Mouse (Mus musculus) frontal cortex, postnatal 14 days (tissue): ENCODE data around the gene Hist2h2be.
"Not testable (repeated sequence)": the region's sequence is repeated elsewhere in the genome, so short reads cannot be mapped to it uniquely, and the experiment has no call there.

ENCODE experiments used
- DNase-seq, 2 experiments: peaks; one replicate each; pipeline ENCODE4 v3.0.0; 2022; ENCODE audit warnings: low spot score in 2 of 2

Gene Hist2h2be

DNA sequence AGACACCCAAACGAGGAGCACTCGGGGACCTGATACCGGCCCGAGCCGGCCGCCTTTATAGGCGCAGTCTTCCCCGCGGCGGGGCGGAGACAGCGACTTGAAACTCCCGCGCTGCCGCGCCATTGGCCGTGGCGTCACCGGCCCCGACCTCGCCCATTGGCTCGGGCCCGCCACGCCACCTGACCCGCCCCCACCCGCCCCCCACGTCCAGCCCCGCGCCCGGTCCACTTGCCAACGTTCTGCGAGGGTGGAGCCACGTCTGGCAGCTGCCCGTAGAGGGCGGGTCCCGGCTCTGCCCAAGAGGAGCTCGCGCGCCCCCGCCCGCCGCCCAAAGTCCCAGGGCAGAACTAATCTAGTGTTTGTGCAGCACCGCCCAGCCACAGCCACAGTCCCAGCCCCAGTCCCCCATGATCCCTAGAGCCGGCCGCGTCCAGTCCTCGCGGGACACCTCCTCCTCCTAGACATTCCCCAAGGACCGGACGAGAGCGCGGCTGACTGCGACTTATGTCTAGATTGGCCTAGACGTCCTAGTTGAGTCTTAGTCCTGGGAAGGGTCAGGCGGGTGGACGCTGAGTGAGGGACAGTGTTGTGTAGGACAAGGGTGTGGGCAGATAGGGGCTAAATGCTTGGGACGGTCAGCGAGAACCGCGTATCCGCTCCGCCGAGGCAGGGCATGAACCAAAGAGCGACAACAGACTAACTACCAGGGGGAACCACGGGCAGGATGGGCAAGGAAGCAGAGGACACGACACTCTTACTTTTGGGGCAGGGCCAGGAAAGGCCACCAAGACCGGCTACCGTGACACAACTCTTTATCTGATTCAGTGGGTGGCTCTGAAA, 18.3 kb downstream of the Hist2h2be start, which contains the start of gene Hist2h3c2:
Hist2h3c2 (minus strand) TSS at position 174 of the 840 bp plus-strand sequence.
- not testable (repeated sequence) for DNase-seq

DNA sequence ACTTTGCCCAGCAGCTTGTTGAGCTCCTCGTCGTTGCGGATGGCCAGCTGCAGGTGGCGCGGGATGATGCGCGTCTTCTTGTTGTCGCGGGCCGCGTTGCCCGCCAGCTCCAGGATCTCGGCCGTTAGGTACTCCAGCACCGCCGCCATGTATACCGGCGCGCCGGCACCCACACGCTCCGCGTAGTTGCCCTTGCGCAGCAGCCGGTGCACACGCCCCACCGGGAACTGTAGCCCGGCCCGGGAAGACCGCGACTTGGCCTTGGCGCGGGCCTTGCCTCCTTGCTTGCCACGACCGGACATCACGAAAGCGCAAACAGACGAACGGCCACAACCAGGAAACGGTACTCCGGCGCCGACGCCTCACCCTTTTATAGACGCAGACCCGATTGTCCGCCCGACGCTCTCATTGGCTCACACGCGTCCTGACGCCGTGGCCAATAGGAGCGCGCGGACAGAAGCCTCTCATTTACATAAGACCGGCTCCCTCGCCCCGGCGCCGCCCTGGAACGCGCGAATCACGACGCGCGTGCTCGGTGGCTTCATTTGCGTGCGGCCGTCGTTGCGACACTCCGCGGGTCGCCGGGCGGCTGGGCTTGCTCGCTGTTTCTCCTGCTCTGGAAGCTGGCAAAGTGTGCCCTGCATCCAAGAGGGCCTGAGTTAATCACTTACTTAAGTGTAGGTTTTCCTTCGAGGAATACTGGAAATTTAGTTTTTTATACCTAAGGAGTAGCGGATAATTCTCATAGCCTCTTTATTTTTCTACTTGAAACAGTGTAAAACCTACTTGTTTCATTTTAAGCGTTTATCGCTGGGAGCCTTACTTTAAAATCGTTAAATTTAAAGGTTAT, 19.3 kb downstream of the Hist2h2be start, which contains the start of gene Hist2h2aa2:
Hist2h2aa2 (minus strand) TSS at position 328 of the 850 bp plus-strand sequence.
- peak; percentile 93 to 97 for DNase-seq

DNA sequence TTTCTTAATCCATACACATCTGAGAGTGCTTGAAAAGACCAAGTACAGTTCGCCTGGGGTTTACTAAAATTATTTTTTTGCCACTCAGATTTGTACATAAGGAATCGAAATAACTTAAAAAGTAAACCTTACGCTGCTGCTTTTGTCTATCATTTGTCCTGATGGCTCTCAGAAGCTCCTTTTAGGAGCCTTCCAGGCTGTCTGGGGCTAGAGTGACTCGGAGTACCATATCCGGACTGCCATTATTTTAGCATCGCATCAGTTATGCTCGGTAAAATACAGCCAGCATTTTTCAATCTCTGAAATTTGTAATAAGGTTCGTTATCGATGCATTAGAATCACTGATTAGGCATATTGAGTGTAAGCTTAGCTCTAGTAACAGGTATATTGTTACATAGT, 19.9 kb downstream of the Hist2h2be start:
- no peak for DNase-seq

DNA sequence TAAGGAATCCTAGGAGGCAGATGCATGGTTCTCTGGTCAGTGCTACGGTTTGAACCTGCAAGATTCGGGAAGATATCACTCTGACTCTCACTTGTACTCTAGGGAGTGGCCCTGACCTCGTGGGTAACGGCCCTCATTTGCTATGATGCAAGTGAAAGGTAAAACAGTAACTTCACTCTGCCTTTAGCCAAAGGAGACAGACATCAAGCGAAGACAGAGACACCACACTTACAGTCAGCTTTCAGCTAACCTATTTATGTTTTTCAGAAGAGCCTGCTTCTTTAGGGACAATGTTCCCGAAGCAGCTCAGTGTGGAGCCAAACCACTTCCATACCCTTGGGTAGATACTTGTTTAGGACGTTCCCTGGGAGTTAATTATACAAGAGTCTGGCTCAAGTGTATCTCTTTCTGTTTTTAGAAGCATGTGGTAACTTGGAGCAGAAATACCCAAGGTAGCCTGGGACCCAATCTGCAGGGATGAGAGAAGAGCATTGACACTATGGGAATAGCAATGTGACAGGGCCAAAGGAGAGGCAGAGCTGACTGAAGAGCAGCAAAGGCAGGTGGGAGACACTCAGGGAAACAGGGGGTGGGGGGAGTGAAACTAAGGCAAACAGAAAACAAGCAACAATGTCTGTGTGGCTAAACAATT, 23.1 kb downstream of the Hist2h2be start:
- DNase-seq = no peak

DNA sequence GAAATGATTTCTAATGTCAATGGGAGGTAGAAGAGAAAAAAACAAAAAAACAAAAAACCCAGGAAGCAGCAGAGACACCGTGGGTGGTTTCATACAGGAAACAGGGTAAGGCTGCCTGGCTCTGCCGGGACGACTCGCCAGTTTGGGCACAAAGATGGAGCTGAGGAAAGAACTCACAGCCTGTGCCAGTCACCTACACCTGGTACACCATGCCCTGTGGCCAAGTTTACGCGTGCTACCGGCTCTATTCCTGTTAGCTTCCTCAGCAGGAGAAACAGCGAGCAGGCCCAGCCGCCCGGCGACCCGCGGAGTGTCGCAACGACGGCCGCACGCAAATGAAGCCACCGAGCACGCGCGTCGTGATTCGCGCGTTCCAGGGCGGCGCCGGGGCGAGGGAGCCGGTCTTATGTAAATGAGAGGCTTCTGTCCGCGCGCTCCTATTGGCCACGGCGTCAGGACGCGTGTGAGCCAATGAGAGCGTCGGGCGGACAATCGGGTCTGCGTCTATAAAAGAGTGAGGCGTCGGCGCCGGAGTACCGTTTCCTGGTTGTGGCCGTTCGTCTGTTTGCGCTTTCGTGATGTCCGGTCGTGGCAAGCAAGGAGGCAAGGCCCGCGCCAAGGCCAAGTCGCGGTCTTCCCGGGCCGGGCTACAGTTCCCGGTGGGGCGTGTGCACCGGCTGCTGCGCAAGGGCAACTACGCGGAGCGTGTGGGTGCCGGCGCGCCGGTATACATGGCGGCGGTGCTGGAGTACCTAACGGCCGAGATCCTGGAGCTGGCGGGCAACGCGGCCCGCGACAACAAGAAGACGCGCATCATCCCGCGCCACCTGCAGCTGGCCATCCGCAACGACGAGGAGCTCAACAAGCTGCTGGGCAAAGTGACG, 24.3 kb downstream of the Hist2h2be start, which contains the start of gene Hist2h2aa1:
Hist2h2aa1 (plus strand) TSS at position 495 of the 884 bp plus-strand sequence.
- DNase-seq = peak; percentile 83 to 86

DNA sequence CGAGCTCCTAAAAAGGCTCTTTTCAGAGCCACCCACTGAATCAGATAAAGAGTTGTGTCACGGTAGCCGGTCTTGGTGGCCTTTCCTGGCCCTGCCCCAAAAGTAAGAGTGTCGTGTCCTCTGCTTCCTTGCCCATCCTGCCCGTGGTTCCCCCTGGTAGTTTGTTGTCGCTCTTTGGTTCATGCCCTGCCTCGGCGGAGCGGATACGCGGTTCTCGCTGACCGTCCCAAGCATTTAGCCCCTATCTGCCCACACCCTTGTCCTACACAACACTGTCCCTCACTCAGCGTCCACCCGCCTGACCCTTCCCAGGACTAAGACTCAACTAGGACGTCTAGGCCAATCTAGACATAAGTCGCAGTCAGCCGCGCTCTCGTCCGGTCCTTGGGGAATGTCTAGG, 25.1 kb downstream of the Hist2h2be start:
- not testable (repeated sequence) for DNase-seq

DNA sequence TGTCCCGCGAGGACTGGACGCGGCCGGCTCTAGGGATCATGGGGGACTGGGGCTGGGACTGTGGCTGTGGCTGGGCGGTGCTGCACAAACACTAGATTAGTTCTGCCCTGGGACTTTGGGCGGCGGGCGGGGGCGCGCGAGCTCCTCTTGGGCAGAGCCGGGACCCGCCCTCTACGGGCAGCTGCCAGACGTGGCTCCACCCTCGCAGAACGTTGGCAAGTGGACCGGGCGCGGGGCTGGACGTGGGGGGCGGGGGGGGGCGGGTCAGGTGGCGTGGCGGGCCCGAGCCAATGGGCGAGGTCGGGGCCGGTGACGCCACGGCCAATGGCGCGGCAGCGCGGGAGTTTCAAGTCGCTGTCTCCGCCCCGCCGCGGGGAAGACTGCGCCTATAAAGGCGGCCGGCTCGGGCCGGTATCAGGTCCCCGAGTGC, 25.5 kb downstream of the Hist2h2be start, which contains the start of gene Hist2h3c1:
Hist2h3c1 (plus strand) TSS at position 259 of the 430 bp plus-strand sequence.
- DNase-seq = not testable (repeated sequence)

DNA sequence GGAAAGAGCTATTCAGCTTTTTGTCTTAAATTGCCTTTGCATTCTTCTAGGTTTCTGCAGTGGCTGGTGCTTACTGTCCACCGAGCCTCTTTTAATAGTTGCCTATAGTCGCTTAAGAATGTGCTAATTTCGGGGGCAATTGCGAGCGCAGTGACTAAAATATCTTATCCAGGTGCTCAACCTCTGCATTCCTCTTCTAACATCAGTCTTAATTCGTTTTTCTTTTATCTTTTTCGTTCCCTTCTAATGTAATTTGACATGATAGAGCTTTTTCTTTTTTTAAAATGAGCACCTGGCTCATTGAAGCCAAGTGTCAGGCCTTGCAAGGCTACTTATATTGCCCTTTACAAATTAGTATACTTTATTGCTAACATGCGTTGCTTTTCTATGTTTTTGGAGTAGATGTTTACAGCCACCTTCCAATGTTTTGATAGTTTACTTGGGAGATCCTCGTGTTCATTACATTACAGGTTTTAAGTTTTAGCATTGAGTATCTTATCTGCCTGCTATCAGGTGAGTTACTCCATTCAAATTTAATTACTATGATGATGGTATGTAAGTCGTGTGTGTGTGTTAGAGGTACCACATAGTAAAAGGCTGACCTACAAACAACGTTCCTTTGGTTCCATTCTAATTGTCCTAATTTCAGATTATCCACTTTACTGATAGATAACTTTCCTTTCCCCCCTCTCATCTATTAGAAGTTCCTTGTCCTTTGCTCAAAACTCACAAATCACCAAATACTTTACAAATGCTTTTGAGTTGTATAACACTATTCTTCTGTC, 26.6 kb downstream of the Hist2h2be start:
- DNase-seq = no peak

DNA sequence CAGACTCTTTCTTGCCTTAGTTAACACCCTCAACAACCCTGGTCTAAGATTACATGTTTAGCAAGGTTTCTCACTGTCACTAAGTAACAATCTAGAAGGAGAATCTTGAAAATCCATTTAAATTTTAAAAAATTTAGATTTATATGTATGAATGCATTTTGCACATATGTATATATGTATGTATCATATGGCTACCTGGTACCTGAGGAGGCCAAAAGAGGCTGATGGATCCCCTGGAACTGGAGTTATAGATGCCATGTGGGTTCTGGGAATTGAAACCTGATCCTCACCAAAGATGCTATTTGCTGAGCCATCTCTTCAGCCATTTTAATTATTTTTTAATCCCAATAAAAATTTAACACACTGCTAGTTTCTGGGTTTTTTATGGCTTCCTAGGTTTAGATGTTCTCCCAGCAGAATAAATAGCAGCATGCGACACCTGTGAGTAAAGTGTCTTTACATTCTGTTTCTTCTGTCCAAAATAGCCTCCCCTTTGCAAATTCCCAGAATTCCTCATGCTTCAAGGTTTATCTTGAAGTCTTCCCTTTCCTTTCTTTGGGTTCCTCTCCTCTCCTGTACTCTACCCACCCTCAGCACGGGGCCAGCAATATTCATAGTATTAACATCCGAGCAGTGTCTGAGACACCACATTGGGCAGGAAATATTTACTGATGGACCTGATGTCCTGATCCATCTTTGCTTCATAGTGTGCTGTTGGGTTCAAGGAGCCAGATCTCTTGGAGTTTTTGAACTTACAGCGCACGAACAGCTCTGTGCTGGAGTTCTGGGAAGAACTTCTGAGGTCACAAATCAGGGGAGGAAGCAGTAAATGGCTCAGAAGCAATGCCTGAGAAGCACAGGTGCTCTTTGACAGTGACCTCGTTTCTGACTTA, 27.5 kb downstream of the Hist2h2be start:
- no peak for DNase-seq

DNA sequence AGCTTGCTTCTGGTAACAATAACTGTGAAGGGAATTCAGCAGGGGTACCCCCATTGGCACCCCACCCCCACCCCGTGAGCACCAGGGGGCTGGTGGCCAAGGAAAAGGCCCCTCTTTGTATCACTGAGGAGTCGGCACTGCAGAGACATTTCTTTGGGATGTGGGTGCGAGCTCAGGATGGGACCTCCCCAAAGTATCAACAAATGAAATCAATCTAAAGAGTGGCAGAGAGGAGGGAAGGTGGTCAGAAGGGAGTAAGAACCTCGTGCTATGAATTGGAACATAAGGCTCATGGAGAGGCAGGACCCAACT, 28.1 kb downstream of the Hist2h2be start:
- DNase-seq = no peak

DNA sequence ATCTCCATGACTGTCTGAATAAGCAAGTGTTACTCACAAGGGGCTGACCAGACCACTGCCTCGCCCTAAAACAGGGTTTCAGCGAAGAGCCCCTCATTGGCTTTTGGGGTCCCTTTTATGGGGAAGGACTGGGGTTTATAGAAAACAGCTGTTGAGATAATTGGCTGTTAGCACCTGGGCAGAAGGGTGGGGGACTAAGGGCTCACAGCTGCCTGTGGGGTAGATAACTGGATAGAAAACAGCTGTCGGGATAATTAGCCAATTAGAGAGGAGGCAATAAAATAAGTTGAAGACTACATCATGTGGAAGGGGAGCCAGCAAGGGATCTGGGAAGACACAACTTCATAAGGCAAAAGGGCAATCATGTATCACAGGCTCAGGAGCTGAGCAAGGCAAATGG, 30.0 kb downstream of the Hist2h2be start:
- no peak for DNase-seq

DNA sequence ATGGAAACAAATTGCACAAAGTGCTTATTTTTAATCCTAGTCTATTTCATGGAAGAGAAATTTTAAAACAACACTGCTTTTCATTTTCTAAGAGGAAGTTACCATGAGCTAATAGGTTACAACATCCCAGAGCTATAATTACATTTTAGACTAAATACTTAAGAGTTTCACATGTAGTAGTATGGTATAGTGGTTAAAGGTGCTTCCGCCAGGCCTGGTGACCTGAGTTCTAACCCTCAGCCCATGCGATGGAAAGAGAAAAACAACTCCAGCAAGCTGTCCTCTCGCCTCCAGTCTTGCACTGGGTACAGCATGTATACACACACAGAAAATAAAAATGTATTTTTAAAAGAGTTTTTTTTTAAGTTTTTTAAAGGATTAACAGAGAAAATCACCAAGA, 30.9 kb downstream of the Hist2h2be start:
- no peak for DNase-seq

DNA sequence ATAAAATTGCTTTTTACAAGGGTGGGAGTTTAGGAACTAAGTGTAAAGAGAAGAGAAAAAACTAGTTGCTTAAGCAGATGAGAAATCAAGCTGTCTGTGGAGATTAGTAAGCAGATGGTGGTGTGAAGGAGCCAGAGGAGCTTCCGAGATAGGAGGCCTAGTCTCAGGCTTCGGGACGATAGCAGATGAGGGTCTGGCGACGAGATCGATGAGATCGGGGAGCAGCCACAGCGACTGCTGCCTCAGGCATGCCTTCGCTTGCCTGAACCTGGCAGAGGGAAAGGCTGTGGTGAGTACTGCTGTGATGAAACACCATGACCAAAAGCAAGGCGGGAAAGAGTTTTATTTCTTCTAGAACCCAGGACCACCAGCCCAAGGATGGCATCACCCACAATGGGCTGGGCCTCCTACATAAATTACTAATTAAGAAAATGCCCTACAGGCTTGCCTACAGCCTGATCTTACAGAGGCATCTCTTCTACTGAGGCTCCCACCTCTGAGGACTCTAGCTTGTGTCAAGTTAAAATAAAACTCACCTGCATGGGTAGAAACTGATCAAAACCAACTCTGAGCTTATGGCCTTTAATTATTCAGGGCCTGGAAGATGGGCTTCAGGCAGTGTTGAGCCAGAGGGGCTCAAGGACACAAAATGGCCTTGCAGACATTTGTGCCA, 33.9 kb downstream of the Hist2h2be start:
- DNase-seq = no peak

DNA sequence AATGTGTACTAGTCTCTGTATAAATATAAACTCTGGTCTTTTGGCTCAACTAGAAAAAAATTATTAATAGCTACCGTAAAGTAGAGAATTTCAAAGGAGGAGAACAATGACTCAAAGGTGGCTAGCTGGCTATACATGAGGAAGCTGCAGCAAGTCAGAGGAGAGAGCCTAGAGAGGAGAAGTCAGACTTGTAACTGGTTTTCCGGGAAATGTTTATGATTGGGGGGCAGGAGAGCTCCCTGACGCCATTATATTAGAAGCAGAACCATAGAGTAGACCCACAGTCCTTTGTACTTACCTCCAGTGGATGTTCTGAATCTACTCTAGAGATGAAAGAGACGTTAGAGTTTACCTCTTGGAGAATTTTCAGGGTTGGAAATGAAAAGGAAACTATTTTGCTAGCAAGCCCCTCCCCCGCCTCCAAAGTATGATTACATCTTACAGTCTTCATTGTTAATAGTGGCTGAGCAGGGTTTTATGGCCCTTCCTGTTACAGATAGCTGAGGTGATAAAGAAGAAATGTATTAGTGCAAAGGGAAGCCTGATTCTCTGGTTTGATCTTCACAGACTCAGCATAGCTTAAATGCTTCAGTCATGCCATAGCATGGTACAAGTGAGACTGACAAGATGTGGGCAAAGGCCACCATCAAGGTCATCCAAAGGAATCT, 35.1 kb downstream of the Hist2h2be start:
- no peak for DNase-seq

DNA sequence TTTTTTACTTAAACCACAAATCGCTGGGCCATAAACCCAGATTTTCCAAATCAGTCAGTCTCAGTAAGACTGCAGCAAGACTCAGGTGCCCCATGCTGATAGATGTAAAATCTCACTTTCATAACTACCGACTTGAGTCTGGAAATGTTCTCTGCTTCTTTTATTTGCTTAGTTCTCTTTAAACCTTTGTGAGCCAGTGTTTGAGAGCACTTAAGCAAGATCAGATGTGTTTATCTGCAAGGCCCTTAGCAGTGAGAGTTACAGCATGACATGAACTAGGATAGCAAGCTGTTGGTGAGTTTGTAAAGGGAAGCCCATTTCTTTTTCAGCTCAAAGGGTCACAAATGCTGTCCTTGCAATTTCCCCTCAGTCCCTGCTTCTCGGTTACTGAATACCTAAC, 36.3 kb downstream of the Hist2h2be start:
- DNase-seq = no peak

DNA sequence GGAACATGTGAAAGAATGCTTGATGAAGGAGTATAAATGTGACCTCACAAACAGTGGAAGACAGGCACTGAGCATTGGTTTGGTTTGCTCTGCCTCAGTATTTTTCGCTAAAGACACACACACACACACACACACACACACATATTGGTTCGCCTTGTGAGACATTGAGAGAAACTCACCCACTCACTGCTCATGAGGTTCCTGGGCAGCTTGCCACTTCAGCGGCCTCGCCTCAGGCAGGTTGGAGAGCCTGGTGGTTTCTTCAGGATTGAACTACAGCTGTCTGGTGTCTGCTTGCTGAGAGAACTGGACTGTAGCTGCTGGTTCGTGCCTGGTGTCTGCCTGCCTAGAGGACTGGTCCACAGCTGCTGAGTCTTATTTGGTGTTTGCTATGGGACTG, 39.3 kb downstream of the Hist2h2be start:
- DNase-seq = no peak

DNA sequence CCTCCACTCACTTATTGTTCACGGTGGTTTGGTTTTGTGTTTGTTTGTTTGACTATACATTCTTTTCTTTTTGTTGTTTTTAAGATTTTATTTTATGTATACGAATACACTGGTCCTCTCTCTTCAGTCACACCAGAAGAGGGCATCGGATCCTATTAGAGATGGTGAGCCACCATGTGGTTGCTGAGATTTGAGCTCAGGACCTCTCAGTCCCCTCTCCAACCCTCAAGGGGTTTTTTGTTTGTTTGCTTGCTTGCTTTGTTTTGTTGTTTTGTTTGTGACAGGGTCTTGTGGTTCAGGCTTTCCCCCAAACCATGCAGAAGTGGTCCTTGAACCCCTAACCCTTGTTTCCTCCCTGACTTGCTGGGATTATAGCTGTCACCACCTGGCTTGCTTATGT, 40.7 kb downstream of the Hist2h2be start:
- no peak for DNase-seq
